Mouse (Mus musculus): ENCODE results near the gene Atp8a1. TPM values are rescaled to one million over a fixed set of nuclear protein-coding genes. Genes with fewer than 3 reads are reported as not detected.

Atp8a1 gene
- polyA plus RNA-seq, 1 experiment from 2014 or later, result 17.8 TPM

DNA sequence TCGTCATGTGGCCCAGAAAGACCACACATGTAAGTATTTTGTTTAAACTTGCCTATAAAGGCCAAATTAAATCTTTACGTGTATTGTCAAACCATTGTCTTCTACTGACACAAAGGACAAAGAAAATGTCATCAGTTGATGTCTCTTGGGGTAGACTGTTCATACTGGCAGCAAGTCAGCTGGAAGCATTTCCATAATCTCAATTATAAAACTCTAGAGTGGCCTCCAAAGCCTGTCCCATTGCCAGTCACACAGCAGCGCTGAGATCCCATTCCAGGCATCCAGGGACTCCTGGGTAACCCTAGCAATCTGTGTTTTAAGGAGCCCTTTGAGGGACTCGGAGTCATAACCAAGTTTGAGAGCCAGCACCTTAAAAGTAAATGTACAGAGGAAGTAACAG lies 48.9 kb downstream of the Atp8a1 start:
- no peak for ATAC-seq (ENCODE audit: low FRiP score, low TSS enrichment)
- Histone ChIP-seq H3K4me2 (replicated peaks; ENCODE audit: low read depth, low read length) (no peak overlapping the region), H3K27ac (ENCODE audit: low read depth, low read length) (no peak overlapping the region), H3K27me3 (ENCODE audit: control insufficient read depth, insufficient read depth, low read length) (no peaks in the 10 kb centered on the region), H3K36me3 (ENCODE audit: control insufficient read depth, insufficient read depth, low read length) (no peaks in the 10 kb centered on the region), H3K4me1 (ENCODE audit: control insufficient read depth, insufficient read depth, low read length) (peaks cover 10% of the 10 kb centered on the region; the same call in 1 of the 2 replicates), H3K4me3 (ENCODE audit: low read length) (no peak overlapping the region), H3K9ac (ENCODE audit: low read depth, low read length) (no peak overlapping the region), H3K9me3 (ENCODE audit: control insufficient read depth, low read length) (no peaks in the 10 kb centered on the region)
- WGBS, result 85% methylated on average over 4 of the region's 4 CpGs

DNA sequence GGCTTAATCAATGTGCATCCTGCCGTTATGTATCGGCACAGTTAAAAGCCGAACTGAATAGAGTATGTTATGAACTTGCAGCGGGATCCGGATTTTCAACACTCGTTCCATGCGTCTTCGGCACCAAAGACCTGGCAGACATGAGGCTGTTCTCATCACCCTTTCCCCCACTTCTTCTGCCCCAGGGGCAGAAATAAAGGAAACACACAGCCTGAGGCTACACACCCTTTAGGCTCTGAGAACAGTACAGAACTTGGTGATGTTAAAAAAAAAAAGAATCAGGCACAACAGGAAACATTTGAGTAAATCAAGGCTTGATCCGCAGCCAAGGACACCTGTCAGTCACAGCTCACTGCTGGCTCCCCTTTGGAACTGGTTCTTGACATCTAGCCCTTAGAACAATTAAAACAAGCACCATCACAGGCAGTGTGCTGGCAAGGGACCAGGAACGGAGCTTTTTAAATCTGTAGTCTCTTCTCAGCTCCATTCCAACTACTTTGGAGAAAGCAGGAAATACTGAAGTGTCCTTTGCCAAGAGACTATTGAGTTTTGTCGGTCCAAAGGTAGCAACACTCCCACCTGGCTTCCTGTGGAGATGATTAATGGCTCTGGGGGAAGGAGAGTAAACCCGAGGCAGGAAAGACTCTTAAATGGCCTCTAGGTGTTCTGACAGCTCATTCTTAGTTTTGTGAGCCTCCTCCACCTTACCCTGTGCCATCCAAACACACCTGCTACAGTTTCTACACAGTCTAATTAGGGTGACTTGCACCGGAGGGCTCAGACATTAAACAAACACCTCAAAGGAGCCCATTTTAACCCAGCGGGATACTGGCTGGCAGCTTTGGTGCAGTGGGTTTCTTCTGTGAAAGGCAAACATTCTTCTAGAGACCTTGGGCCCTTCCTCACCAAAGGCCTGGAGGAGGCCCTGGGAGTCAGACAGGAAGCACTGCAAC lies 50.0 kb downstream of the Atp8a1 start:
- Histone ChIP-seq H3K4me1 (ENCODE audit: control insufficient read depth, insufficient read depth, low read length) (peaks cover 10% of the 10 kb centered on the region; the same call in 1 of the 2 replicates), H3K27me3 (ENCODE audit: control insufficient read depth, insufficient read depth, low read length) (no peaks in the 10 kb centered on the region), H3K36me3 (ENCODE audit: control insufficient read depth, insufficient read depth, low read length) (no peaks in the 10 kb centered on the region), H3K4me3 (ENCODE audit: low read length) (no peak overlapping the region), H3K4me2 (replicated peaks; ENCODE audit: low read depth, low read length) (no peak overlapping the region), H3K9me3 (ENCODE audit: control insufficient read depth, low read length) (no peaks in the 10 kb centered on the region), H3K27ac (ENCODE audit: low read depth, low read length) (no peak overlapping the region), H3K9ac (ENCODE audit: low read depth, low read length) (no peak overlapping the region)
- no peak; the same call in 1 of the 2 replicates for ATAC-seq (ENCODE audit: low FRiP score, low TSS enrichment)
- WGBS, result 62% methylated on average over 14 of the region's 14 CpGs

DNA sequence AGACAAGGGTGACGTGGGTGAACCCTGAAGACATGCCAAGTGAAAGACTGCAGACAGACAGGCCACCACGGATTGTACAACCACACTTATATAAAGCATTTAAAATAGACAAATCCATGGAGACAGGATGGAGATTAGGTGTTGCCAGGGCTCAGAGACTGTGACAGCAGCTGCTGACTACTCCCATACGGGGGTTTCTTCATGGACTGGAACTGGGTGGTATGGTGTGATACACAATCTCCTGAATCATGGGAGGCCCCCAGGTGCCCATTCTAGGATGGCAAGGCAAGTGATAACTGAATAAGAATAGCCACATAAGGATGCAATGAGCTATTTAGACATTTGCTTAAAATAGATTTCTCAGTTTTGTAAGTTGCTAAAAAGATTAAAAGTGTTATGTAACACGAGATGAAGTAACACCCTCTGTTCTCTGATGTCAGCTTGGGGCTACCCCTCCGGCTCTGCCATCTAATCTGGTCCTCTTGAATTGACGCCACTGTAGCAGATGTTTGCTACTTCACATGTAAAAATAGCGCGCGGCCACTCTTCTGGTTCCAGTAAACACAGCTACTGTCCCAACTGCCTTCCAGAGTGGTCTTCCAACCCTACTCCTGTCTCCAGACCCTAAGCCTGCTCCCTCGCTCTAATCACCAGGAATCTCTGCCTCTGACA lies 53.0 kb downstream of the Atp8a1 start:
- H3K9me3 ChIP-seq (ENCODE audit: control insufficient read depth, low read length), result no peaks in the 10 kb centered on the region
- no peaks in the 10 kb centered on the region for H3K36me3 ChIP-seq (ENCODE audit: control insufficient read depth, insufficient read depth, low read length)
- H3K27me3 ChIP-seq (ENCODE audit: control insufficient read depth, insufficient read depth, low read length), result no peaks in the 10 kb centered on the region
- no peak overlapping the region for H3K27ac ChIP-seq (ENCODE audit: low read depth, low read length)
- H3K9ac ChIP-seq (ENCODE audit: low read depth, low read length), result no peak overlapping the region
- no peak overlapping the region for H3K4me3 ChIP-seq (ENCODE audit: low read length)
- 85% methylated on average over 10 of the region's 10 CpGs for WGBS
- ATAC-seq (ENCODE audit: low FRiP score, low TSS enrichment), result no peak
- no peak overlapping the region for H3K4me2 ChIP-seq (replicated peaks; ENCODE audit: low read depth, low read length)
- peaks cover 10% of the 10 kb centered on the region; the same call in 1 of the 2 replicates for H3K4me1 ChIP-seq (ENCODE audit: control insufficient read depth, insufficient read depth, low read length)

GRCm38 (mm10) chr5:67782775-67783174 lies 64.5 kb downstream of the Atp8a1 start:
- ATAC-seq (ENCODE audit: low FRiP score, low TSS enrichment), result no peak
- 80% methylated on average over 7 of the region's 7 CpGs for WGBS
- no peaks in the 10 kb centered on the region for H3K9me3 ChIP-seq (ENCODE audit: control insufficient read depth, low read length)

DNA sequence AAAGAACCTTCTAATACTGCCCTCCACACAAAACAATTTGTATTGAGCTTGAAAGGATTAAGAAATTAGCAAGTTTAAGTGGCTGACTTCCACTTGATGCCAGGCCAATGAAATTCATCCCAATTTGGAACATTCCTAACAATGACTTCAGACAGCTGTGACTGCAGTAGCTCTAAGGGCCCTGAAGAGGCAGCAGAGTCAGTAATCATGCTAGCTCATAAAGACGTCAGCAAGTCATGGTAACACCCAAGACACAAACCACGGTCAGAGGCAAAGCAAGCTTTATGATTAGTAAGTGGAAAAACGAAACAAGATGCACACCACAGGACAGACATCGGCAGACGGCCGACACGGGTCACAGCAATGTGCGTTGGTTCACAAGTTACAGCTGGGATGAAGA lies 69.2 kb downstream of the Atp8a1 start:
- 0 out of 2 replicates have a peak, but pooled peaks cover 2% of the 10 kb centered on the region for H3K4me1 ChIP-seq (ENCODE audit: control insufficient read depth, insufficient read depth, low read length)
- no peaks in the 10 kb centered on the region for H3K36me3 ChIP-seq (ENCODE audit: control insufficient read depth, insufficient read depth, low read length)
- ATAC-seq (ENCODE audit: low FRiP score, low TSS enrichment), result peak; percentile 84
- no peak overlapping the region for H3K27ac ChIP-seq (ENCODE audit: low read depth, low read length)
- no peaks in the 10 kb centered on the region for H3K27me3 ChIP-seq (ENCODE audit: control insufficient read depth, insufficient read depth, low read length)
- peak overlapping the region; percentile 21; the same call in 1 of the 2 replicates for H3K4me2 ChIP-seq (replicated peaks; ENCODE audit: low read depth, low read length)
- no peak overlapping the region for H3K4me3 ChIP-seq (ENCODE audit: low read length)
- 44% methylated on average over 8 of the region's 8 CpGs for WGBS
- no peak overlapping the region for H3K9ac ChIP-seq (ENCODE audit: low read depth, low read length)
- no peaks in the 10 kb centered on the region for H3K9me3 ChIP-seq (ENCODE audit: control insufficient read depth, low read length)

More at GRCm38 (mm10) chr5:67782775-67783174, 64.5 kb downstream of the Atp8a1 start:
- no peak overlapping the region for H3K27ac ChIP-seq (ENCODE audit: low read depth, low read length)
- H3K36me3 ChIP-seq (ENCODE audit: control insufficient read depth, insufficient read depth, low read length), result no peaks in the 10 kb centered on the region
- H3K4me3 ChIP-seq (ENCODE audit: low read length), result no peak overlapping the region
- H3K27me3 ChIP-seq (ENCODE audit: control insufficient read depth, insufficient read depth, low read length), result no peaks in the 10 kb centered on the region
- H3K4me1 ChIP-seq (ENCODE audit: control insufficient read depth, insufficient read depth, low read length), result 0 out of 2 replicates have a peak, but pooled peaks cover 2% of the 10 kb centered on the region
- H3K9ac ChIP-seq (ENCODE audit: low read depth, low read length), result no peak overlapping the region
- H3K4me2 ChIP-seq (replicated peaks; ENCODE audit: low read depth, low read length), result no peak overlapping the region

- ATAC-seq (ENCODE audit: low FRiP score, low TSS enrichment), result no peak
- Histone ChIP-seq H3K4me2 (replicated peaks; ENCODE audit: low read depth, low read length) (no peak overlapping the region), H3K27me3 (ENCODE audit: control insufficient read depth, insufficient read depth, low read length) (no peaks in the 10 kb centered on the region), H3K9ac (ENCODE audit: low read depth, low read length) (no peak overlapping the region), H3K27ac (ENCODE audit: low read depth, low read length) (no peak overlapping the region), H3K9me3 (ENCODE audit: control insufficient read depth, low read length) (no peaks in the 10 kb centered on the region), H3K4me3 (ENCODE audit: low read length) (no peak overlapping the region), H3K36me3 (ENCODE audit: control insufficient read depth, insufficient read depth, low read length) (no peaks in the 10 kb centered on the region), H3K4me1 (ENCODE audit: control insufficient read depth, insufficient read depth, low read length) (no peaks in the 10 kb centered on the region)
- 90% methylated on average over 2 of the region's 2 CpGs for WGBS
Measured at GRCm38 (mm10) chr5:67774186-67774585, 73.0 kb downstream of the Atp8a1 start.

DNA sequence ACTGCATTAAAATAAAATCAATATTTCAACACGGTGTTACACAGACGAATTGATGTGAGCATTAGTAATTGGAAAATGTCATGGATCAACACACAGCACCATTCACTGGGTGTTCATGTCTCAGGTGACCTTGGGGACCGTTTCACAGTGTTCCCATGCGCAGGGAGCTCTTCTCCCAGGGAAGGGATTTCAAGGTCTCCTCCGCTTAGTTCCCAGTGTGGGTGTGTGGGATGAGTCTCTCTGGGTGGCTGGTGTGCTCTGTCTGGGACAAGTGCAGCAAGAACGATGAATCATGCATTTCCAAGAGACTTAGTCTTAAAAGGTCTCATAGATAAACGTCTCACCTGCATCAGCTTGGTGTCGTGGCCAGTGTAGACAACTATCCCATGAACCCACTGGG lies 78.5 kb downstream of the Atp8a1 start:
- ATAC-seq (ENCODE audit: low FRiP score, low TSS enrichment), result no peak
- WGBS, result 80% methylated on average over 8 of the region's 8 CpGs
- Histone ChIP-seq H3K4me2 (replicated peaks; ENCODE audit: low read depth, low read length) (no peak overlapping the region), H3K4me3 (ENCODE audit: low read length) (no peak overlapping the region), H3K9me3 (ENCODE audit: control insufficient read depth, low read length) (no peaks in the 10 kb centered on the region), H3K27ac (ENCODE audit: low read depth, low read length) (no peak overlapping the region), H3K36me3 (ENCODE audit: control insufficient read depth, insufficient read depth, low read length) (no peaks in the 10 kb centered on the region), H3K4me1 (ENCODE audit: control insufficient read depth, insufficient read depth, low read length) (no peaks in the 10 kb centered on the region), H3K9ac (ENCODE audit: low read depth, low read length) (no peak overlapping the region), H3K27me3 (ENCODE audit: control insufficient read depth, insufficient read depth, low read length) (no peaks in the 10 kb centered on the region)

GRCm38 (mm10) chr5:67764798-67765197 lies 82.4 kb downstream of the Atp8a1 start:
- H3K4me3 ChIP-seq (ENCODE audit: low read length), result no peak overlapping the region
- 94% methylated on average over 3 of the region's 3 CpGs for WGBS

GRCm38 (mm10) chr5:67758126-67758525 lies 89.1 kb downstream of the Atp8a1 start:
- no peaks in the 10 kb centered on the region for H3K27me3 ChIP-seq (ENCODE audit: control insufficient read depth, insufficient read depth, low read length)
- no peaks in the 10 kb centered on the region; the same call in 1 of the 2 replicates for H3K36me3 ChIP-seq (ENCODE audit: control insufficient read depth, insufficient read depth, low read length)
- H3K4me1 ChIP-seq (ENCODE audit: control insufficient read depth, insufficient read depth, low read length), result no peaks in the 10 kb centered on the region
- no peaks in the 10 kb centered on the region for H3K9me3 ChIP-seq (ENCODE audit: control insufficient read depth, low read length)
- no peak for ATAC-seq (ENCODE audit: low FRiP score, low TSS enrichment)
- H3K4me2 ChIP-seq (replicated peaks; ENCODE audit: low read depth, low read length), result no peak overlapping the region
- WGBS, result 94% methylated on average over 6 of the region's 6 CpGs
- no peak overlapping the region for H3K4me3 ChIP-seq (ENCODE audit: low read length)
- H3K9ac ChIP-seq (ENCODE audit: low read depth, low read length), result no peak overlapping the region
- H3K27ac ChIP-seq (ENCODE audit: low read depth, low read length), result no peak overlapping the region

More at GRCm38 (mm10) chr5:67764798-67765197, 82.4 kb downstream of the Atp8a1 start:
- no peaks in the 10 kb centered on the region; the same call in 1 of the 2 replicates for H3K36me3 ChIP-seq (ENCODE audit: control insufficient read depth, insufficient read depth, low read length)
- H3K27me3 ChIP-seq (ENCODE audit: control insufficient read depth, insufficient read depth, low read length), result no peaks in the 10 kb centered on the region
- H3K9me3 ChIP-seq (ENCODE audit: control insufficient read depth, low read length), result no peaks in the 10 kb centered on the region
- H3K9ac ChIP-seq (ENCODE audit: low read depth, low read length), result no peak overlapping the region
- H3K4me2 ChIP-seq (replicated peaks; ENCODE audit: low read depth, low read length), result no peak overlapping the region
- no peak overlapping the region for H3K27ac ChIP-seq (ENCODE audit: low read depth, low read length)
- no peaks in the 10 kb centered on the region for H3K4me1 ChIP-seq (ENCODE audit: control insufficient read depth, insufficient read depth, low read length)
- no peak for ATAC-seq (ENCODE audit: low FRiP score, low TSS enrichment)

Data from kidney, embryonic 14.5 days (tissue).